In genomic region chr16:4676836-4677235, GRCm38 (mm10) we compare ENCODE assay signal across 27 mouse cellular contexts.
"Had no signal": no experiment of that assay in that cellular context is flagged by ENCODE, and none has a peak within 500 bp of the region (broad histone marks: within the 10 kb centered on the region; RNA-seq: fewer than 3 reads in every experiment).

No protein-coding gene starts in this region.

- H3K4me2 ChIP-seq: heart, embryonic 11.5 days; heart, embryonic 13.5 days; heart, embryonic 15.5 days; hindbrain, embryonic 13.5 days; hindbrain, embryonic 15.5 days; intestine, embryonic 15.5 days; limb, embryonic 12.5 days; liver, embryonic 11.5 days; liver, embryonic 13.5 days had no signal

- H3K27me3 ChIP-seq: heart, embryonic 13.5 days; heart, embryonic 15.5 days; hindbrain, embryonic 13.5 days; hindbrain, embryonic 15.5 days; intestine, embryonic 15.5 days; limb, embryonic 12.5 days; liver, embryonic 13.5 days had no signal

- H3K4me3 ChIP-seq: gastrocnemius, adult 2 months; heart, adult 2 months; heart, embryonic 13.5 days; heart, embryonic 15.5 days; hindbrain, embryonic 13.5 days; hindbrain, embryonic 15.5 days; intestine, embryonic 15.5 days; layer of hippocampus, adult 2 months; left cerebral cortex, adult 2 months; limb, embryonic 10.5 days; limb, embryonic 12.5 days; liver, embryonic 13.5 days had no signal

- ATAC-seq: hindbrain, postnatal 0 days; inflammation-experienced regulatory T-cells, adult 6 months; intestine, embryonic 15.5 days; intestine, postnatal 0 days had no signal

- H3K9ac ChIP-seq: heart, embryonic 13.5 days; heart, embryonic 15.5 days; hindbrain, embryonic 13.5 days; hindbrain, embryonic 15.5 days; intestine, embryonic 15.5 days; limb, embryonic 12.5 days; liver, embryonic 13.5 days had no signal

- H3K9me3 ChIP-seq: heart, embryonic 13.5 days; heart, embryonic 15.5 days; hindbrain, embryonic 13.5 days; hindbrain, embryonic 15.5 days; intestine, embryonic 15.5 days; limb, embryonic 10.5 days; limb, embryonic 12.5 days; liver, embryonic 13.5 days had no signal

- H3K27ac ChIP-seq: gastrocnemius, adult 2 months; heart, adult 2 months; heart, embryonic 13.5 days; heart, embryonic 15.5 days; hindbrain, embryonic 13.5 days; hindbrain, embryonic 15.5 days; hindbrain, postnatal 0 days; intestine, embryonic 15.5 days; layer of hippocampus, adult 2 months; left cerebral cortex, adult 2 months; limb, embryonic 10.5 days; limb, embryonic 12.5 days; liver, embryonic 13.5 days had no signal

- DNase-seq: gastrocnemius, adult 2 months; gastrocnemius, postnatal 10 days; gastrocnemius, postnatal 25 days; heart, adult 11 months; heart, adult 2 months; heart, postnatal 14 days; heart, postnatal 36 days; kidney, adult 18-20 months; kidney, adult 8-10 months; kidney, postnatal 10 days; kidney, postnatal 4 days; liver; liver, embryonic 13.5 days had no signal
